Mouse (Mus musculus): ENCODE measurements around the gene Ubl3.

DNA sequence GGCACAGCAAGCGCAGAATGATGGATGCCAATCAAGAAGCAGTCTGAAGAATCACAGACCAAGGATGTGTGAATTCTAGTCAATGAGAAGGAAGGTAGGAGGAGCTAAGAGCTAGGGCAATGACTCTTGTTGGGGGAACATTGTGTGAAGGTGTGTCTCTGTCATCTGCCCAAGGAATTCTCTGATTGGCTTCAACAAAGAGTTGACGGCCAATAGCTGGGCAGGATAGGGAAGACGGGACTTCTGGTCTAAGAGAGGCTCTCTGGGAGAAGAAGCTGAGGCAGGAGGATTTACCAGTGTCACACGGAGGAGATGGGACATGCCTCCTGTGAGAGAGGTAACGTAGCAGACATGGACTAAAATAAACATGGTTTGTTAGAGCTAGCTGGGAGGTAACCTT lies 86.5 kb downstream of the Ubl3 start:
- TF ChIP-seq E2F4 (IDR thresholded peaks at IDR 0.05; ENCODE audit: insufficient read depth): no peak
- no peak for TF ChIP-seq POLR2A (IDR thresholded peaks at IDR 0.05; ENCODE audit: insufficient read length, low read depth)
- no peak for TF ChIP-seq CEBPB (IDR thresholded peaks at IDR 0.05; ENCODE audit: insufficient read depth, poor library complexity, severe bottlenecking)
- TF ChIP-seq SRF (IDR thresholded peaks at IDR 0.05; ENCODE audit: control insufficient read depth, insufficient read length, low read depth): no peak

Measured in myocyte (in vitro differentiated cells).